Mouse (Mus musculus): Measurements from ENCODE around the gene Olfr263. TPM values are rescaled to one million over a fixed set of nuclear protein-coding genes. Genes with fewer than 3 reads are reported as not detected.

The Olfr263 gene
- polyA plus RNA-seq, 1 experiment from 2014 or later, result not detected

- H3K4me1 ChIP-seq, result peaks cover 6% of the 10 kb centered on the region; the same call in 1 of the 2 replicates
- no peaks in the 10 kb centered on the region for H3K36me3 ChIP-seq
- H3K9me3 ChIP-seq, result no peaks in the 10 kb centered on the region
- H3K27ac ChIP-seq, result 0 out of 2 replicates have a peak overlapping the region, but pooled peaks have one; percentile 23
- peak overlapping the region; percentile 86 for H3K4me2 ChIP-seq (replicated peaks)
- 36% methylated on average over 17 of the region's 17 CpGs for WGBS
- no peaks in the 10 kb centered on the region for H3K27me3 ChIP-seq
- H3K9ac ChIP-seq, result peak overlapping the region; percentile 40; the same call in 1 of the 2 replicates
- no peak for ATAC-seq (ENCODE audit: insufficient number of reproducible peaks, insufficient read depth, low FRiP score, low TSS enrichment)
- peak overlapping the region; percentile 62 for H3K4me3 ChIP-seq
These were observed 41.2 kb downstream of the Olfr263 start for GRCm38 (mm10) chr13:21170431-21171155.

GRCm38 (mm10) chr13:21171156-21171530 is 41.7 kb downstream of the Olfr263 start:
- 9% methylated on average over 15 of the region's 15 CpGs for WGBS
- no peak for ATAC-seq (ENCODE audit: insufficient number of reproducible peaks, insufficient read depth, low FRiP score, low TSS enrichment)

GRCm38 (mm10) chr13:21171600-21172150 is 42.2 kb downstream of the Olfr263 start:
- 0% methylated on average over 12 of the region's 12 CpGs for WGBS
- ATAC-seq (ENCODE audit: insufficient number of reproducible peaks, insufficient read depth, low FRiP score, low TSS enrichment), result 0 out of 2 replicates have a peak, but pooled peaks have one; percentile 41
- peaks cover 6% of the 10 kb centered on the region; the same call in 1 of the 2 replicates for H3K4me1 ChIP-seq

More at GRCm38 (mm10) chr13:21171156-21171530, 41.7 kb downstream of the Olfr263 start:
- H3K4me1 ChIP-seq, result peaks cover 6% of the 10 kb centered on the region; the same call in 1 of the 2 replicates
- no peaks in the 10 kb centered on the region for H3K9me3 ChIP-seq
- H3K4me2 ChIP-seq (replicated peaks), result peak overlapping the region; percentile 62
- no peaks in the 10 kb centered on the region for H3K36me3 ChIP-seq
- 0 out of 2 replicates have a peak overlapping the region, but pooled peaks have one; percentile 23 for H3K27ac ChIP-seq
- peak overlapping the region; percentile 40 for H3K9ac ChIP-seq
- H3K27me3 ChIP-seq, result no peaks in the 10 kb centered on the region
- H3K4me3 ChIP-seq, result peak overlapping the region; percentile 47

GRCm38 (mm10) chr13:21172241-21173027 is 43.0 kb downstream of the Olfr263 start:
- Histone ChIP-seq H3K4me3 (peak overlapping the region; percentile 47), H3K9ac (no peak overlapping the region), H3K36me3 (no peaks in the 10 kb centered on the region), H3K27me3 (no peaks in the 10 kb centered on the region), H3K27ac (peak overlapping the region; percentile 63; the same call in 1 of the 2 replicates), H3K4me2 (replicated peaks) (peak overlapping the region; percentile 62), H3K9me3 (no peaks in the 10 kb centered on the region), H3K4me1 (peaks cover 6% of the 10 kb centered on the region; the same call in 1 of the 2 replicates)
- 1% methylated on average over 16 of the region's 16 CpGs for WGBS
- no peak for ATAC-seq (ENCODE audit: insufficient number of reproducible peaks, insufficient read depth, low FRiP score, low TSS enrichment)

More at GRCm38 (mm10) chr13:21171600-21172150, 42.2 kb downstream of the Olfr263 start:
- Histone ChIP-seq H3K36me3 (no peaks in the 10 kb centered on the region), H3K4me3 (peak overlapping the region; percentile 47), H3K27me3 (no peaks in the 10 kb centered on the region), H3K9ac (peak overlapping the region; percentile 24; the same call in 1 of the 2 replicates), H3K4me2 (replicated peaks) (peak overlapping the region; percentile 62), H3K9me3 (no peaks in the 10 kb centered on the region), H3K27ac (no peak overlapping the region)

GRCm38 (mm10) chr13:21173072-21173471 is 43.6 kb downstream of the Olfr263 start:
- H3K4me3 ChIP-seq, result peak overlapping the region; percentile 47
- peak overlapping the region; percentile 63 for H3K27ac ChIP-seq
- H3K27me3 ChIP-seq, result no peaks in the 10 kb centered on the region
- no peaks in the 10 kb centered on the region for H3K36me3 ChIP-seq
- H3K9ac ChIP-seq, result peak overlapping the region; percentile 40
- H3K4me2 ChIP-seq (replicated peaks), result peak overlapping the region; percentile 62
- ATAC-seq (ENCODE audit: insufficient number of reproducible peaks, insufficient read depth, low FRiP score, low TSS enrichment), result no peak
- H3K4me1 ChIP-seq, result peaks cover 6% of the 10 kb centered on the region; the same call in 1 of the 2 replicates
- WGBS, result under 1% methylated on average over 11 of the region's 11 CpGs
- H3K9me3 ChIP-seq, result no peaks in the 10 kb centered on the region

- 76% methylated on average over 11 of the region's 11 CpGs for WGBS
These were observed 47.3 kb downstream of the Olfr263 start for GRCm38 (mm10) chr13:21176733-21177132.

GRCm38 (mm10) chr13:21177657-21178056 is 48.2 kb downstream of the Olfr263 start:
- H3K36me3 ChIP-seq, result peaks cover 9% of the 10 kb centered on the region; the same call in 1 of the 2 replicates
- no peak for ATAC-seq (ENCODE audit: insufficient number of reproducible peaks, insufficient read depth, low FRiP score, low TSS enrichment)
- no peak overlapping the region for H3K9ac ChIP-seq
- peaks cover 22% of the 10 kb centered on the region for H3K4me1 ChIP-seq
- H3K4me2 ChIP-seq (replicated peaks), result no peak overlapping the region
- H3K9me3 ChIP-seq, result no peaks in the 10 kb centered on the region
- H3K27ac ChIP-seq, result no peak overlapping the region
- WGBS, result 51% methylated on average over 5 of the region's 5 CpGs
- no peak overlapping the region for H3K4me3 ChIP-seq
- no peaks in the 10 kb centered on the region for H3K27me3 ChIP-seq

More at GRCm38 (mm10) chr13:21176733-21177132, 47.3 kb downstream of the Olfr263 start:
- Histone ChIP-seq H3K9ac (no peak overlapping the region), H3K27me3 (no peaks in the 10 kb centered on the region), H3K36me3 (0 out of 2 replicates have a peak, but pooled peaks cover under 1% of the 10 kb centered on the region), H3K4me1 (peaks cover 12% of the 10 kb centered on the region), H3K27ac (no peak overlapping the region), H3K9me3 (no peaks in the 10 kb centered on the region), H3K4me2 (replicated peaks) (no peak overlapping the region), H3K4me3 (no peak overlapping the region)
- no peak for ATAC-seq (ENCODE audit: insufficient number of reproducible peaks, insufficient read depth, low FRiP score, low TSS enrichment)

GRCm38 (mm10) chr13:21178364-21178763 is 48.9 kb downstream of the Olfr263 start:
- peaks cover 16% of the 10 kb centered on the region for H3K36me3 ChIP-seq
- H3K9me3 ChIP-seq, result no peaks in the 10 kb centered on the region
- H3K27me3 ChIP-seq, result no peaks in the 10 kb centered on the region
- ATAC-seq (ENCODE audit: insufficient number of reproducible peaks, insufficient read depth, low FRiP score, low TSS enrichment), result no peak
- no peak overlapping the region for H3K9ac ChIP-seq
- no peak overlapping the region for H3K27ac ChIP-seq
- H3K4me1 ChIP-seq, result peaks cover 22% of the 10 kb centered on the region
- 78% methylated on average over 5 of the region's 5 CpGs for WGBS
- H3K4me2 ChIP-seq (replicated peaks), result no peak overlapping the region
- H3K4me3 ChIP-seq, result no peak overlapping the region; the same call in 1 of the 2 replicates

- peak within 1 kb of the TSS; percentile 97 for H3K4me3 ChIP-seq
- peak within 1 kb of the TSS; percentile 85 for H3K4me2 ChIP-seq (replicated peaks)
- H3K4me1 ChIP-seq, result peaks cover 22% of the 10 kb centered on the region
- peak; percentile 38; the same call in 1 of the 2 replicates for ATAC-seq (ENCODE audit: insufficient number of reproducible peaks, insufficient read depth, low FRiP score, low TSS enrichment)
- H3K27ac ChIP-seq, result peak within 1 kb of the TSS; percentile 95
- peaks cover 26% of the 10 kb centered on the region for H3K36me3 ChIP-seq
- H3K9me3 ChIP-seq, result no peaks in the 10 kb centered on the region
- peak within 1 kb of the TSS; percentile 96 for H3K9ac ChIP-seq
- WGBS, result under 1% methylated on average over 15 of the region's 15 CpGs
- no peaks in the 10 kb centered on the region for H3K27me3 ChIP-seq
These were observed 49.9 kb downstream of the Olfr263 start, which contains the start of gene Trim27 for GRCm38 (mm10) chr13:21179367-21179723. Gene Trim27 (plus strand): TSS chr13:21179445.

- Histone ChIP-seq H3K27ac (peak overlapping the region; percentile 95), H3K27me3 (no peaks in the 10 kb centered on the region), H3K4me2 (replicated peaks) (peak overlapping the region; percentile 85), H3K9ac (peak overlapping the region; percentile 96), H3K4me3 (peak overlapping the region; percentile 97), H3K9me3 (no peaks in the 10 kb centered on the region), H3K4me1 (peaks cover 22% of the 10 kb centered on the region), H3K36me3 (peaks cover 32% of the 10 kb centered on the region)
- WGBS, result under 1% methylated on average over 64 of the region's 80 CpGs
- peak; percentile 96 for ATAC-seq (ENCODE audit: insufficient number of reproducible peaks, insufficient read depth, low FRiP score, low TSS enrichment)
These were observed 50.5 kb downstream of the Olfr263 start for GRCm38 (mm10) chr13:21179724-21180550.

Data from embryonic facial prominence, embryonic 12.5 days (tissue).